8 mouse cellular contexts compared by ENCODE assay signal in genomic region chr7:80075946-80076583, GRCm38 (mm10). TPM values are rescaled to one million over a fixed set of nuclear protein-coding genes. Genes with fewer than 3 reads are reported as not detected.
DNase-seq lines count a peak whose midpoint lies in the region; ATAC-seq and TF ChIP-seq lines count a peak whose summit lies in the region.

No protein-coding gene starts in this region.

- WGBS in hindbrain, embryonic 11.5 days: 7% methylated on average over 4 of the region's 4 CpGs
- WGBS in hindbrain, embryonic 16.5 days: 12% methylated on average over 4 of the region's 4 CpGs
- WGBS in forebrain, postnatal 0 days: 12% methylated on average over 4 of the region's 4 CpGs
- WGBS in midbrain, embryonic 14.5 days: 11% methylated on average over 3 of the region's 4 CpGs

- H3K4me3 ChIP-seq in hindbrain, embryonic 11.5 days (ENCODE audit: low read depth, low read length): no peak overlapping the region
- H3K4me3 ChIP-seq in hindbrain, embryonic 16.5 days (ENCODE audit: low read length): no peak overlapping the region
- no peak overlapping the region for H3K4me3 ChIP-seq in brown adipose tissue, adult 24 weeks (ENCODE audit: insufficient read depth, low read depth, low read length)
- H3K4me3 ChIP-seq in forebrain, postnatal 0 days (ENCODE audit: low read depth, low read length): no peak overlapping the region
- H3K4me3 ChIP-seq in midbrain, embryonic 14.5 days (replicated peaks; ENCODE audit: low read depth, low read length): no peak overlapping the region

- H3K36me3 ChIP-seq in hindbrain, embryonic 11.5 days (ENCODE audit: control insufficient read depth, insufficient read depth, low read length): no peaks in the 10 kb centered on the region
- no peaks in the 10 kb centered on the region for H3K36me3 ChIP-seq in hindbrain, embryonic 16.5 days (ENCODE audit: control insufficient read depth, insufficient read depth, low read length)
- H3K36me3 ChIP-seq in forebrain, postnatal 0 days (ENCODE audit: insufficient read depth): no peaks in the 10 kb centered on the region; the same call in 1 of the 2 replicates
- peaks cover 2% of the 10 kb centered on the region for H3K36me3 ChIP-seq in midbrain, embryonic 14.5 days (ENCODE audit: control insufficient read depth, insufficient read depth, low read length)

- peak overlapping the region; percentile 16; the same call in 1 of the 2 replicates for H3K9ac ChIP-seq in hindbrain, embryonic 11.5 days (ENCODE audit: low read depth, low read length)
- no peak overlapping the region for H3K9ac ChIP-seq in hindbrain, embryonic 16.5 days (ENCODE audit: low read depth, low read length)
- H3K9ac ChIP-seq in forebrain, postnatal 0 days: 0 out of 2 replicates have a peak overlapping the region, but pooled peaks have one; percentile 14
- 0 out of 2 replicates have a peak overlapping the region, but pooled peaks have one; percentile 16 for H3K9ac ChIP-seq in midbrain, embryonic 14.5 days (replicated peaks; ENCODE audit: low read length)

- peaks cover 24% of the 10 kb centered on the region for H3K4me1 ChIP-seq in hindbrain, embryonic 11.5 days (replicated peaks; ENCODE audit: control insufficient read depth, insufficient read depth, low read length)
- peaks cover 31% of the 10 kb centered on the region for H3K4me1 ChIP-seq in hindbrain, embryonic 16.5 days (ENCODE audit: control insufficient read depth, insufficient read depth, low read depth, low read length)
- peaks cover 55% of the 10 kb centered on the region for H3K4me1 ChIP-seq in brown adipose tissue, adult 24 weeks (ENCODE audit: control insufficient read depth, insufficient read depth, insufficient read length, low read length)
- peaks cover 26% of the 10 kb centered on the region for H3K4me1 ChIP-seq in forebrain, postnatal 0 days (ENCODE audit: insufficient read depth)
- H3K4me1 ChIP-seq in midbrain, embryonic 14.5 days (ENCODE audit: control insufficient read depth, insufficient read depth, low read length): peaks cover 52% of the 10 kb centered on the region

- no peak overlapping the region for H3K4me2 ChIP-seq in hindbrain, embryonic 11.5 days (replicated peaks; ENCODE audit: low read depth, low read length)
- H3K4me2 ChIP-seq in hindbrain, embryonic 16.5 days (ENCODE audit: low read length): no peak overlapping the region
- H3K4me2 ChIP-seq in forebrain, postnatal 0 days (ENCODE audit: low read depth): no peak overlapping the region
- no peak overlapping the region for H3K4me2 ChIP-seq in midbrain, embryonic 14.5 days (ENCODE audit: low read length)

- H3K27ac ChIP-seq in hindbrain, embryonic 11.5 days (ENCODE audit: low read depth, low read length): peak overlapping the region; percentile 87
- H3K27ac ChIP-seq in hindbrain, embryonic 16.5 days (ENCODE audit: low read depth, low read length): no peak overlapping the region
- H3K27ac ChIP-seq in brown adipose tissue, adult 24 weeks (replicated peaks; ENCODE audit: low read depth, low read length): peak overlapping the region; percentile 55; the same call in 1 of the 2 replicates
- H3K27ac ChIP-seq in forebrain, postnatal 0 days (ENCODE audit: low read depth, low read length): no peak overlapping the region; the same call in 1 of the 2 replicates
- peak overlapping the region; percentile 82 for H3K27ac ChIP-seq in midbrain, embryonic 14.5 days (replicated peaks; ENCODE audit: low read depth, low read length)

- DNase-seq in hindbrain, embryonic 11.5 days (ENCODE audit: low spot score): no peak
- no peak for DNase-seq in forebrain, postnatal 0 days
- DNase-seq in midbrain, embryonic 14.5 days: peak; percentile 50
- no peak for DNase-seq in left cerebral cortex, adult 11 months (ENCODE audit: low spot score)
- DNase-seq in cerebellum, postnatal 4 days (ENCODE audit: low spot score in 2 of 2): no peak
- DNase-seq in urinary bladder, postnatal 14 days (ENCODE audit: low spot score): no peak

- no peaks in the 10 kb centered on the region for H3K9me3 ChIP-seq in hindbrain, embryonic 11.5 days (ENCODE audit: control insufficient read depth, low read length)
- H3K9me3 ChIP-seq in hindbrain, embryonic 16.5 days (ENCODE audit: control insufficient read depth, low read length): no peaks in the 10 kb centered on the region
- H3K9me3 ChIP-seq in forebrain, postnatal 0 days (ENCODE audit: low read length): no peaks in the 10 kb centered on the region
- H3K9me3 ChIP-seq in midbrain, embryonic 14.5 days (ENCODE audit: control insufficient read depth, low read length): no peaks in the 10 kb centered on the region

- TF ChIP-seq CTCF in forebrain, postnatal 0 days (IDR thresholded peaks at IDR 0.05; ENCODE audit: low read depth): no peak

- peak; percentile 69 for ATAC-seq in hindbrain, embryonic 11.5 days (ENCODE audit: low FRiP score)
- ATAC-seq in hindbrain, embryonic 16.5 days: no peak
- 0 out of 2 replicates have a peak, but pooled peaks have one; percentile 13 for ATAC-seq in forebrain, postnatal 0 days
- peak; percentile 34; the same call in 1 of the 2 replicates for ATAC-seq in midbrain, embryonic 14.5 days (ENCODE audit: low FRiP score, low TSS enrichment)

- H3K27me3 ChIP-seq in hindbrain, embryonic 11.5 days (ENCODE audit: control insufficient read depth, insufficient read depth, low read length): no peaks in the 10 kb centered on the region
- H3K27me3 ChIP-seq in hindbrain, embryonic 16.5 days (replicated peaks; ENCODE audit: control insufficient read depth, insufficient read depth, low read length): no peaks in the 10 kb centered on the region
- H3K27me3 ChIP-seq in forebrain, postnatal 0 days (ENCODE audit: insufficient read depth, low read length): no peaks in the 10 kb centered on the region
- no peaks in the 10 kb centered on the region for H3K27me3 ChIP-seq in midbrain, embryonic 14.5 days (ENCODE audit: control insufficient read depth, insufficient read depth, low read length)

RNA-seq across cellular contexts. Expression of gene Idh2, which starts 39.1 kb away (rescaled TPM):
- polyA plus RNA-seq in hindbrain, embryonic 11.5 days (2014; fragmentation: Nextera tagmentation; extraction: Ambion mirVana): 331 and 352 TPM in 2 replicates
- 215 and 225 TPM in 2 replicates for polyA plus RNA-seq in hindbrain, embryonic 16.5 days (2015; fragmentation: Nextera tagmentation; extraction: Ambion mirVana)
- 310 and 421 TPM in 2 replicates for polyA plus RNA-seq in brown adipose tissue, adult 24 weeks (2012; ENCODE audit: insufficient read depth, insufficient read length, missing spikeins)
- 143 and 145 TPM in 2 replicates for total RNA-seq in forebrain, postnatal 0 days (2014; rRNA removed)
- 110 and 128 TPM in 2 replicates for polyA plus RNA-seq in forebrain, postnatal 0 days (2015; fragmentation: Nextera tagmentation; extraction: Ambion mirVana)
- polyA plus RNA-seq in midbrain, embryonic 14.5 days (2014; fragmentation: Nextera tagmentation; extraction: Ambion mirVana): 203 and 232 TPM in 2 replicates

RNA-seq across cellular contexts. Expression of gene Zfp710, which starts 51.5 kb away (rescaled TPM):
- 26.4 and 28.4 TPM in 2 replicates for polyA plus RNA-seq in hindbrain, embryonic 11.5 days (2014; fragmentation: Nextera tagmentation; extraction: Ambion mirVana)
- 13.6 and 14.9 TPM in 2 replicates for polyA plus RNA-seq in hindbrain, embryonic 16.5 days (2015; fragmentation: Nextera tagmentation; extraction: Ambion mirVana)
- polyA plus RNA-seq in brown adipose tissue, adult 24 weeks (2012; ENCODE audit: insufficient read depth, insufficient read length, missing spikeins): 6.4 and 7.7 TPM in 2 replicates
- total RNA-seq in forebrain, postnatal 0 days (2014; rRNA removed): 22.5 and 30.6 TPM in 2 replicates
- polyA plus RNA-seq in forebrain, postnatal 0 days (2015; fragmentation: Nextera tagmentation; extraction: Ambion mirVana): 9.6 and 12.3 TPM in 2 replicates
- 17.0 and 17.7 TPM in 2 replicates for polyA plus RNA-seq in midbrain, embryonic 14.5 days (2014; fragmentation: Nextera tagmentation; extraction: Ambion mirVana)

Comparison
In these comparisons a context has a peak if more than half of its experiments do, and no peak if none do; other contexts are left out.
1. H3K27ac ChIP-seq: peak in hindbrain, embryonic 11.5 days (single experiment), brown adipose tissue, adult 24 weeks (single experiment) and midbrain, embryonic 14.5 days (single experiment); none in hindbrain, embryonic 16.5 days (single experiment) and forebrain, postnatal 0 days (single experiment).